Mouse (Mus musculus): ENCODE measurements at regions not wholly inside any gene's neighbourhood (a gene's known extent, or its start where the extent isn't known, plus 50 kb on each side); places are given as distances from the start of the nearest gene placed in this dataset.

GRCm38 (mm10) chr10:66102103-66102502, 993.8 kb upstream of the Jmjd1c start:
- Histone ChIP-seq H3K36me3 (no peaks in the 10 kb centered on the region), H3K4me1 (no peaks in the 10 kb centered on the region), H3K27ac (replicated peaks) (no peak overlapping the region), H3K9me3 (no peaks in the 10 kb centered on the region), H3K4me2 (replicated peaks) (no peak overlapping the region), H3K27me3 (no peaks in the 10 kb centered on the region), H3K9ac (replicated peaks) (no peak overlapping the region), H3K4me3 (no peak overlapping the region)
- no peak for ATAC-seq (replicated peaks)
- WGBS, result 96% methylated on average over 2 of the region's 2 CpGs

GRCm38 (mm10) chr10:66131361-66131760, 964.6 kb upstream of the Jmjd1c start:
- no peak for ATAC-seq (replicated peaks)

GRCm38 (mm10) chr10:66132025-66132424, 963.9 kb upstream of the Jmjd1c start:
- H3K4me2 ChIP-seq (replicated peaks), result no peak overlapping the region
- H3K9me3 ChIP-seq, result no peaks in the 10 kb centered on the region
- 0 out of 2 replicates have a peak, but pooled peaks have one; percentile 46 for ATAC-seq (replicated peaks)
- no peaks in the 10 kb centered on the region for H3K36me3 ChIP-seq
- no peak overlapping the region for H3K9ac ChIP-seq (replicated peaks)
- WGBS, result 29% methylated on average over 4 of the region's 4 CpGs
- no peak overlapping the region for H3K4me3 ChIP-seq
- H3K27me3 ChIP-seq, result no peaks in the 10 kb centered on the region
- 0 out of 2 replicates have a peak overlapping the region, but pooled peaks have one; percentile 6 for H3K27ac ChIP-seq (replicated peaks)
- peaks cover 5% of the 10 kb centered on the region; the same call in 1 of the 2 replicates for H3K4me1 ChIP-seq

More at GRCm38 (mm10) chr10:66131361-66131760, 964.6 kb upstream of the Jmjd1c start:
- Histone ChIP-seq H3K27me3 (no peaks in the 10 kb centered on the region), H3K27ac (replicated peaks) (no peak overlapping the region), H3K9ac (replicated peaks) (no peak overlapping the region), H3K36me3 (no peaks in the 10 kb centered on the region), H3K9me3 (no peaks in the 10 kb centered on the region), H3K4me1 (peaks cover 5% of the 10 kb centered on the region; the same call in 1 of the 2 replicates), H3K4me3 (no peak overlapping the region), H3K4me2 (replicated peaks) (no peak overlapping the region)
- WGBS, result 61% methylated on average over 3 of the region's 3 CpGs

- no peak overlapping the region for H3K9ac ChIP-seq (replicated peaks)
- no peaks in the 10 kb centered on the region; the same call in 1 of the 2 replicates for H3K4me1 ChIP-seq
- H3K27me3 ChIP-seq, result no peaks in the 10 kb centered on the region
- H3K36me3 ChIP-seq, result no peaks in the 10 kb centered on the region
- WGBS, result 65% methylated on average over 1 of the region's 1 CpGs
- H3K4me3 ChIP-seq, result no peak overlapping the region
- no peaks in the 10 kb centered on the region for H3K9me3 ChIP-seq
- no peak overlapping the region for H3K4me2 ChIP-seq (replicated peaks)
- ATAC-seq (replicated peaks), result 0 out of 2 replicates have a peak, but pooled peaks have one; percentile 48
- H3K27ac ChIP-seq (replicated peaks), result no peak overlapping the region
Observed at GRCm38 (mm10) chr10:66142413-66142812, 953.5 kb upstream of the Jmjd1c start.

GRCm38 (mm10) chr10:66142910-66143309, 953.0 kb upstream of the Jmjd1c start:
- Histone ChIP-seq H3K9ac (replicated peaks) (no peak overlapping the region), H3K4me1 (no peaks in the 10 kb centered on the region; the same call in 1 of the 2 replicates), H3K9me3 (no peaks in the 10 kb centered on the region), H3K36me3 (no peaks in the 10 kb centered on the region), H3K4me2 (replicated peaks) (no peak overlapping the region), H3K4me3 (no peak overlapping the region), H3K27ac (replicated peaks) (no peak overlapping the region), H3K27me3 (no peaks in the 10 kb centered on the region)
- ATAC-seq (replicated peaks), result peak; percentile 91

- H3K27me3 ChIP-seq, result no peaks in the 10 kb centered on the region
- no peak overlapping the region for H3K4me2 ChIP-seq (replicated peaks)
- H3K9ac ChIP-seq (replicated peaks), result no peak overlapping the region
- no peaks in the 10 kb centered on the region for H3K9me3 ChIP-seq
- no peak overlapping the region for H3K4me3 ChIP-seq
- ATAC-seq (replicated peaks), result no peak
- no peaks in the 10 kb centered on the region for H3K36me3 ChIP-seq
- 81% methylated on average over 2 of the region's 2 CpGs for WGBS
- no peaks in the 10 kb centered on the region for H3K4me1 ChIP-seq
- H3K27ac ChIP-seq (replicated peaks), result no peak overlapping the region
Observed at GRCm38 (mm10) chr10:66150966-66151365, 945.0 kb upstream of the Jmjd1c start.

GRCm38 (mm10) chr10:66152777-66153176, 943.1 kb upstream of the Jmjd1c start:
- ATAC-seq (replicated peaks), result no peak

GRCm38 (mm10) chr10:66160916-66161556, 934.9 kb upstream of the Jmjd1c start:
- WGBS, result 56% methylated on average over 5 of the region's 5 CpGs
- ATAC-seq (replicated peaks), result 0 out of 2 replicates have a peak, but pooled peaks have one; percentile 53
- 0 out of 2 replicates have a peak overlapping the region, but pooled peaks have one; percentile 11 for H3K27ac ChIP-seq (replicated peaks)
- H3K9me3 ChIP-seq, result no peaks in the 10 kb centered on the region
- H3K4me1 ChIP-seq, result peaks cover 9% of the 10 kb centered on the region
- no peak overlapping the region for H3K9ac ChIP-seq (replicated peaks)
- H3K36me3 ChIP-seq, result no peaks in the 10 kb centered on the region
- H3K4me2 ChIP-seq (replicated peaks), result no peak overlapping the region
- no peak overlapping the region for H3K4me3 ChIP-seq
- no peaks in the 10 kb centered on the region for H3K27me3 ChIP-seq

More at GRCm38 (mm10) chr10:66152777-66153176, 943.1 kb upstream of the Jmjd1c start:
- H3K27me3 ChIP-seq, result no peaks in the 10 kb centered on the region
- H3K4me1 ChIP-seq, result no peaks in the 10 kb centered on the region
- WGBS, result 73% methylated on average over 4 of the region's 4 CpGs
- no peak overlapping the region for H3K27ac ChIP-seq (replicated peaks)
- H3K9ac ChIP-seq (replicated peaks), result no peak overlapping the region
- H3K36me3 ChIP-seq, result no peaks in the 10 kb centered on the region
- H3K4me2 ChIP-seq (replicated peaks), result no peak overlapping the region
- H3K4me3 ChIP-seq, result no peak overlapping the region
- H3K9me3 ChIP-seq, result no peaks in the 10 kb centered on the region

GRCm38 (mm10) chr10:66172803-66173202, 923.1 kb upstream of the Jmjd1c start:
- H3K4me3 ChIP-seq, result no peak overlapping the region
- H3K4me1 ChIP-seq, result no peaks in the 10 kb centered on the region; the same call in 1 of the 2 replicates
- WGBS, result 77% methylated on average over 4 of the region's 4 CpGs
- no peaks in the 10 kb centered on the region for H3K36me3 ChIP-seq
- H3K9ac ChIP-seq (replicated peaks), result no peak overlapping the region
- H3K27ac ChIP-seq (replicated peaks), result no peak overlapping the region
- H3K9me3 ChIP-seq, result no peaks in the 10 kb centered on the region
- no peak overlapping the region for H3K4me2 ChIP-seq (replicated peaks)
- ATAC-seq (replicated peaks), result no peak
- no peaks in the 10 kb centered on the region for H3K27me3 ChIP-seq

GRCm38 (mm10) chr10:66177318-66177717, 918.6 kb upstream of the Jmjd1c start:
- no peak overlapping the region for H3K9ac ChIP-seq (replicated peaks)
- ATAC-seq (replicated peaks), result peak; percentile 82
- 23% methylated on average over 3 of the region's 3 CpGs for WGBS
- H3K4me2 ChIP-seq (replicated peaks), result no peak overlapping the region
- no peak overlapping the region for H3K27ac ChIP-seq (replicated peaks)
- H3K4me1 ChIP-seq, result no peaks in the 10 kb centered on the region; the same call in 1 of the 2 replicates
- no peak overlapping the region for H3K4me3 ChIP-seq
- no peaks in the 10 kb centered on the region for H3K9me3 ChIP-seq
- H3K27me3 ChIP-seq, result no peaks in the 10 kb centered on the region
- H3K36me3 ChIP-seq, result no peaks in the 10 kb centered on the region

GRCm38 (mm10) chr10:66181231-66181630, 914.7 kb upstream of the Jmjd1c start:
- WGBS, result 73% methylated on average over 2 of the region's 2 CpGs
- Histone ChIP-seq H3K4me2 (replicated peaks) (no peak overlapping the region), H3K4me1 (no peaks in the 10 kb centered on the region; the same call in 1 of the 2 replicates), H3K9ac (replicated peaks) (no peak overlapping the region), H3K27ac (replicated peaks) (no peak overlapping the region), H3K4me3 (no peak overlapping the region), H3K9me3 (no peaks in the 10 kb centered on the region), H3K27me3 (no peaks in the 10 kb centered on the region), H3K36me3 (no peaks in the 10 kb centered on the region)
- ATAC-seq (replicated peaks), result no peak; the same call in 1 of the 2 replicates

- no peaks in the 10 kb centered on the region for H3K27me3 ChIP-seq
- ATAC-seq (replicated peaks), result no peak
- H3K36me3 ChIP-seq, result no peaks in the 10 kb centered on the region
- H3K9me3 ChIP-seq, result no peaks in the 10 kb centered on the region
- peaks cover 9% of the 10 kb centered on the region; the same call in 1 of the 2 replicates for H3K4me1 ChIP-seq
- H3K9ac ChIP-seq (replicated peaks), result no peak overlapping the region
- H3K27ac ChIP-seq (replicated peaks), result no peak overlapping the region
- H3K4me3 ChIP-seq, result no peak overlapping the region
- H3K4me2 ChIP-seq (replicated peaks), result no peak overlapping the region
- WGBS, result 69% methylated on average over 2 of the region's 2 CpGs
Observed at GRCm38 (mm10) chr10:66183069-66183468, 912.9 kb upstream of the Jmjd1c start.

All from forebrain, embryonic 15.5 days (tissue).